Mouse (Mus musculus): ENCODE measurements at regions not wholly inside any gene's neighbourhood (a gene's known extent, or its start where the extent isn't known, plus 50 kb on each side); places are given as distances from the start of the nearest gene placed in this dataset.
A peak's percentile ranks its signal among the peaks of the same experiment; 100 is the strongest.
"Not testable (repeated sequence)": the region's sequence is repeated elsewhere in the genome, so short reads cannot be mapped to it uniquely, and the experiment has no call there.

DNA sequence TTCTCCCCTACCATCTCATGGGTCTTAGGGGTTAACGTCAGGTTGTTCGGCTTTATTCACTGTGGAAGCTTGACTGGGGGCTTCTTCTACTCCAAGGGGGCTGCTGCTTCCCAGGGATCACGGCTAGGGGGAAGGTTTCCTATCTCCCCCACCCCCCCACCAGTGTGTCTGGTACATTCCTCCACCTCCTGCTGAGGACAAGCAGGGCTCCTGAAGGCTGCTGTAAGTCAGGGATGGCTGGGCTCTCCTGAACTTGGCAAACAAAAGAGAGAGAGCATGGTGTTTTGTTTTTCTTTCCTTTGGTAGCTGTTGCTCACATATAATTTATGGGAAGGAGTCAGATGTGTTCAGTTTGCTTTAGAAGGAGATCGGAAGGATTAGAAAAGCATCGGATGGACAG lies 54.7 kb upstream of the Commd3 start:
- no peak for DNase-seq (ENCODE audit: low spot score in 2 of 2)

DNA sequence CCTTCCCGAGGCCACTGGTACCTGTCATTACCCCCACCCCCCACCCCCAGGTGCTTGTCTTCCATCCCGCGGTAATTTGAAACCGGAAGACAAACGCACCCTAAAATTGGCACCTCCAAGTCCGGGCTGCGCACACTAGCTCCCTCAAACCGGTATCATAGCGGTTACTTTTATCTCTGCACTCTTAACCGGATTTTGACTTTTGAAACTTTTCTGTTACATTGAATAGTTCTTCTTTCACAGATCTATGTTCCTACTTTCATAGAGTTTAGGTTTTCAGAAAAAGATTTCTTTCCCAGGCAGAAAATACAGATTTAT lies 62.4 kb upstream of the Commd3 start:
- no peak for DNase-seq (ENCODE audit: low spot score in 2 of 2)

GRCm38 (mm10) chr2:18609075-18609867 lies 62.9 kb upstream of the Commd3 start:
- no peak for DNase-seq (ENCODE audit: low spot score in 2 of 2)

- peak in 1 of 2 experiments; percentile 4 for DNase-seq (ENCODE audit: low spot score in 2 of 2)
These were observed 63.7 kb upstream of the Commd3 start for GRCm38 (mm10) chr2:18608260-18609074.

DNA sequence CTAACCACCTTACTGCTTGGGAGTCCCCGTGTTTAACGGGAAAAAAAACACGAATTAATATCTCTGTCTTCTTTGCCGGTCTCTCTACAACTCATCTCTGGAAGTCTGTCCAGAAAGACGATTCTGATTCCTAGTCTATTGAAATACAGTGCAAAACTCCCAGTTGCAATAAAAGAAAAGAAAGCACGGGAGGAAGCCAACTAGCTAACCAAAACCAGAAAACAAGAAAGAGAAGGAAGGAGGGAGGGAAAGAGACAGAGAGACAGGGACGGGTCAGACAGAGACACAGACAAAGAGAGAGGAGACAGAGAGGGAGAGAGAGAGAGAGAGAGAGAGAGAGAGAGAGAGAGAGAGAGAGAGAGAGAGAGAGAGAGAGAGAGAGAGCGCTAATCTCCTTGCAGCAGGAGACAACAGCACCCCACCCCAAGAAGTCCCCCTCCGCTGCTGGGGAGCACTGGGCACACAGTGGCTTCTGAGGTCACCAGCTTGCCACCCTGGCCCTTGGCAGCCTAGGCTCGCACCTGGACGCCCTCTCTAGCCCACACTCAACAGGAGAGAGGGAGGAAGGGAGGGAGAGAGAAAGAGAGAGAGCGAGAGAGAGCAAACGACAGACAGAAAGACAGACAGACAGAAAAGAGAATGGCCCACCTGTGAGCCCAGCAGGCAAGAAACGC lies 64.5 kb upstream of the Commd3 start:
- DNase-seq (ENCODE audit: low spot score in 2 of 2) = no peak

GRCm38 (mm10) chr2:18607088-18607487 lies 65.1 kb upstream of the Commd3 start:
- no peak for DNase-seq (ENCODE audit: low spot score in 2 of 2)

DNA sequence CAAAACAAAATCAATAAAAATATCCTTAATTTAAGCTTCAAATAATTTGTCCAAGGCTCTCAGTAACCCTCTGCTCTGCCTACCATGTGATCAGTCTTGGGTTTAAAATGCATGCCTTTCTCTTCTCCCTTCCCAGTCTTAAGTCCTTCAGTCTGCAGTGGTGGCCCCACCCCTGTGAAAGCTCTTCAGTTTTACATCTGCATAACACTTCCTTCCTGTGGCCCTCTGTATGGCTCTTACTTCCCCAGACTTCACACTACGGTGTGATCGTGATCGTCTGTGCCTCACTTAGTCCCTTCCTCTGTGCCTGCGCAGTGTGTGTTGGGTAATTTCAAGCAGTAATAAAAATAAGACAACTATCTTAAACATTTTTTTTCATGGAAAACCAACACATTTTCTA lies 80.0 kb upstream of the Commd3 start:
- no peak for DNase-seq (ENCODE audit: low spot score in 2 of 2)

GRCm38 (mm10) chr2:18588232-18588631 lies 84.0 kb upstream of the Commd3 start:
- no peak for DNase-seq (ENCODE audit: low spot score in 2 of 2)

DNA sequence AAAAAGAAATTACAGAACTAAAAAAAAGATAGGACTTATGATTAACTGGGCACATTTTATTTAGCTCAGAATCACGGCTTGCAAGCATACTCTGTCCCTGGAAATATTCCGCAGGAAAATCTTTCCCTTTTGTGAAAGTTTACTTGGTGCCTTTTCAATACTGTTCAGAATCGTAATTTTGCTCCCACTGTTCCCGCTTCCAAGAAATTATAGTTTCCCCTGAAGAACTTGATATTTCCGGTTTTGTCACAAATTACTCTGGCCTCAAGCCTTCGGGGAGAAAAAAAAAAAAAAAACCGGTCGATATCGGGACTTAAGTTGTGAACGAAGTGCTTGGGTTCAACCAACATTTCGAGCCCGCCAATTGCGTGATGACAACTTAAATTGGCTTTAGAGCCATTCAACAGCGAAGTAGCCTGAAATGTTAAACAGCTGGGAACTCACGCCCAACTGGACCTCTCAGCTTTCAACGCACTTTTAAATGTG lies 84.4 kb upstream of the Commd3 start:
- no peak for DNase-seq (ENCODE audit: low spot score in 2 of 2)

- DNase-seq (ENCODE audit: low spot score in 2 of 2) = peak; percentile 58 to 70
These were observed 85.1 kb upstream of the Commd3 start for GRCm38 (mm10) chr2:18586925-18587724.

- no peak for DNase-seq (ENCODE audit: low spot score in 2 of 2)
These were observed 86.4 kb upstream of the Commd3 start for GRCm38 (mm10) chr2:18585564-18586336.

- no peak for DNase-seq (ENCODE audit: low spot score in 2 of 2)
These were observed 114.1 kb upstream of the Commd3 start for GRCm38 (mm10) chr2:18558133-18558532.

DNA sequence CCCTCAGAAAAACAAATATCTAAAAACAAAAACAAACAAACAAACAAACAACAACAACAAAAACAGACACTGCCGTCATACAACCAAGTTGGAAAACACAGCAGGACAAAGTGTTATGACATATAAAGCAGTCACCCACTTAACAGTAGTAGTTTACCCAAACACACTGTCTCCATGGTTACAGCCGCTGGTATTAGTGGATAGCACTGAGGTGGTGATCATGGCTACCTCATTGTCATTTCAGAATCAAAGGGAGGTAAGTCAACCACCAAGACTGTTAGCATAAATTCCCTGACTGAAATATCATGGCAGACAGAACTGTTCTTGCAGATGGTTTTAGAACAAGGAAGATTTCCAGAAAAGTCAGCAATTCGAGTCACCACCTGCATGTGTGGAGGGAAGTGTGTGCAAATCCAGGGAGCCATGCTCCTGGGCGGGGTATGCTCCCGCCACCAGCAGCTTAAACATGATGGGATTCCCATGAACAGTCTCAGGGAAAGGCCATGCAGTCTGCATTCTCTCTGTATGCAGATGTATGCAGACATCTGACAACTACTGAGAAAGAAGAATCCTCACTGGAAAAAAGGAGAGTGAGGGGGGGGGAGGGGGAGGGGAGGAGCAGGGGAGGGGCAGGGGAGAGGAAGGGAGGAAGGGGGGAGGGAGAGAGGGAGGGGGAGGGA lies 124.1 kb upstream of the Commd3 start:
- DNase-seq (ENCODE audit: low spot score in 2 of 2) = no peak

- DNase-seq (ENCODE audit: low spot score in 2 of 2) = no peak
These were observed 131.8 kb upstream of the Dnajc1 start for GRCm38 (mm10) chr2:18524387-18524786.

GRCm38 (mm10) chr2:18523911-18524310 lies 131.3 kb upstream of the Dnajc1 start:
- no peak for DNase-seq (ENCODE audit: low spot score in 2 of 2)

GRCm38 (mm10) chr2:18513435-18513834 lies 120.8 kb upstream of the Dnajc1 start:
- no peak for DNase-seq (ENCODE audit: low spot score in 2 of 2)

DNA sequence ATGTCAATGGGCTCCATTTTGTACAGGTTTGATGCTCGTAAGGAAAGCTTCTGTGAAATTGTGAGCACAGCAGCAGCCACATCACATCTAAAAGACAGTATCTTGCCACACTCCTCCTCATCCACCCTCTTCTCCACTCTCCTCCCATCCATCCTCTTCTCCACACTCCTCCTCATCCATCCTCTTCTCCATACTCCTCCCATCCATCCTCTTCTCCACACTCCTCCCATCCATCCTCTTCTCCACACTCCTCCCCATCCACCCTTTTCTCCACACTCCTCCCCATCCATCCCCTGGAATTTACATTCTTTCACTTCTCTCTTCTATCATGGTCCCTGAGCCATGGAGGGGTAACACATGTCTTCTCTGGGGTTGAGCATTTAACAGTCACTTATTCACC lies 116.7 kb upstream of the Dnajc1 start:
- no peak for DNase-seq (ENCODE audit: low spot score in 2 of 2)

- DNase-seq (ENCODE audit: low spot score in 2 of 2) = no peak
These were observed 80.7 kb upstream of the Dnajc1 start for GRCm38 (mm10) chr2:18473361-18473771.

DNA sequence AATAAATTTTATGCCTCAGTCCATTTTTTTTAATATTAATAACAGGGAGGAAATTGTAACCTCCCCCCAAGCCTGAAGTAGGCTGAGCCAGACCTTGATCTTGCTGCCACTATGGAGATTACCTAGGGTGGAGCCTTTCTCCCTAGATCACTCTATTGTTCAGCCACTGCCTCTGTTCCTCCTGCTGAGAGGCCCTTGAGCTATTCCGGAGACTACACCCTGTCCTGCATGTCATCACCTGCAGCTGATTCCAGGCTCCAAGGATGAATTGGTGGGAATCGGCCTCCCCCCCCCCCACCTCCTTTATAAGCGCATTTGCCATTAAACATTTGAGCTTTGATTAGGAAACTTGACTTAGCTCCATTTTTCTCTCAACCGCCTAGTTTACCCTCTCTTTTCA lies 68.3 kb upstream of the Dnajc1 start:
- no peak for DNase-seq (ENCODE audit: low spot score in 2 of 2)

DNA sequence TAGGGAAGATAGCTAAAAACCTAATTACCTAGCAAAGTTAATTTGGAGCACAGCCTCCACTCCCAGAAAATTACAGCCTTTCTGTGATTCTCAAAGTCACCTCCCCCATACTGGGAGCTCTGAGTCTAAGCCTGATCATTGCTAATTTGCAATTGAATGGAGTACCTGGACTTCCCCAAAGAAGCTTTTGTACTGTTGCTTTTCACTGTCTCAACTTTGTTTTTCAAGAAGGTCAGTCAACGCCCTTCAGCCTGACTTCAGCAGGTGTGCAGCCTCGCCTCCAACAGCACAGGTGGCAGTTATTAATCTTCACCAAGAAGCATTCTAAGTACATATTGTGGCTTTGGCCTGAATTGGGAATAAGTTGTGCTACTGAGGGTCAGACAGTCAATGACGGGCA lies 67.7 kb upstream of the Dnajc1 start:
- not testable (repeated sequence) for DNase-seq (ENCODE audit: low spot score in 2 of 2)

Data from gastrocnemius, adult 8-10 months (tissue).